Mouse (Mus musculus) forebrain, postnatal 0 days (tissue): Measurements from ENCODE around the gene Otulin. TPM values are rescaled to one million over a fixed set of nuclear protein-coding genes. Genes with fewer than 3 reads are reported as not detected.

Source experiments
- ATAC-seq: fragments of 200-750 bp; cut with Nextera tagmentation; 2 replicates; pipeline ENCODE4 v1.8.0; 2017; ENCODE audit warnings: mild to moderate bottlenecking, moderate library complexity
- DNase-seq: peaks from one replicate; pipeline ENCODE4 v3.0.0-alpha.2; 2015
- H3K27ac ChIP-seq: fragments of 300-500 bp; sonication (generic); 2 replicates; pipeline ENCODE4 v1.5.1; 2014; ENCODE audit warnings: low read depth, mild to moderate bottlenecking, antibody characterized with exemption, low read length, moderate library complexity, mixed read lengths
- H3K27me3 ChIP-seq: fragments of 300-500 bp; sonication (generic); 2 replicates; pipeline ENCODE4 v1.6.1; 2014; ENCODE audit warnings: mild to moderate bottlenecking, low read length, mixed read lengths; ENCODE audit not compliant: insufficient read depth
- H3K36me3 ChIP-seq: fragments of 300-500 bp; sonication (generic); 2 replicates; pipeline ENCODE4 v1.6.1; 2014; ENCODE audit warnings: mild to moderate bottlenecking, moderate library complexity; ENCODE audit not compliant: insufficient read depth
- H3K4me1 ChIP-seq: fragments of 300-500 bp; sonication (generic); 2 replicates; pipeline ENCODE4 v1.6.1; 2014; ENCODE audit warnings: antibody characterized with exemption; ENCODE audit not compliant: insufficient read depth
- H3K4me2 ChIP-seq: fragments of 300-500 bp; sonication (generic); 2 replicates; pipeline ENCODE4 v1.6.1; 2014; ENCODE audit warnings: low read depth, mild to moderate bottlenecking, moderate library complexity
- H3K4me3 ChIP-seq: fragments of 300-500 bp; sonication (generic); 2 replicates; pipeline ENCODE4 v1.5.1; 2014; ENCODE audit warnings: low read depth, low read length, mixed read lengths
- H3K9ac ChIP-seq: fragments of 300-500 bp; sonication (generic); 2 replicates; pipeline ENCODE4 v1.6.1; 2014; ENCODE audit warnings: mild to moderate bottlenecking
- H3K9me3 ChIP-seq: fragments of 300-500 bp; sonication (generic); 2 replicates; pipeline ENCODE4 v1.6.1; 2016; ENCODE audit warnings: low read length
- CTCF ChIP-seq: sonication (generic); IDR thresholded peaks from 2 replicates; pipeline ENCODE4 v1.5.1; 2016; ENCODE audit warnings: antibody characterized with exemption, control low read depth, low read depth
- WGBS: fragments of 180-500 bp; shearing (Covaris S2); extraction: QIAGEN DNeasy Blood & Tissue Kit; methylation state at CpG from one replicate; pipeline ENCODE4 v1.1.7; 2014; 5-methylcytosine and 5-hydroxymethylcytosine counted together
- polyA plus RNA-seq: library from polyadenylated mRNA; unstranded; fragments of >200 nt; fragmentation: Nextera tagmentation; extraction: Ambion mirVana; gene quantifications from 2 replicates; pipeline ENCODE4 v1.2.1, GENCODE M21; 2015
- total RNA-seq: library from RNA; depleted of rRNA; stranded (reverse); fragments of >200 nt; gene quantifications from 2 replicates; pipeline ENCODE4 v1.2.3, GENCODE M21; 2014; rRNA removed

Otulin gene
- total RNA-seq = 26.5 and 27.4 TPM in 2 replicates
- 25.1 and 28.5 TPM in 2 replicates for polyA plus RNA-seq

GRCm38 (mm10) chr15:27630601-27631383 lies at the start of gene Otulin:
TSS of gene Otulin (minus strand) at chr15:27630693.
- no peaks in the 10 kb centered on the region; the same call in 1 of the 2 replicates for H3K4me1 ChIP-seq
- ATAC-seq = peak; percentile 99
- no peaks in the 10 kb centered on the region for H3K9me3 ChIP-seq
- H3K27ac ChIP-seq = no peak within 1 kb of the TSS; the same call in 1 of the 2 replicates
- H3K4me2 ChIP-seq = peak within 1 kb of the TSS; percentile 81
- peak within 1 kb of the TSS; percentile 67 for H3K9ac ChIP-seq
- no peaks in the 10 kb centered on the region for H3K27me3 ChIP-seq
- 5% methylated on average over 55 of the region's 56 CpGs for WGBS
- H3K36me3 ChIP-seq = no peaks in the 10 kb centered on the region
- peak; percentile 98 for DNase-seq
- TF ChIP-seq CTCF = no peak
- H3K4me3 ChIP-seq = peak within 1 kb of the TSS; percentile 89

GRCm38 (mm10) chr15:27678511-27678910 lies 48.0 kb upstream of the Otulin start:
- no peak for ATAC-seq
- no peak for DNase-seq
- H3K27me3 ChIP-seq = no peaks in the 10 kb centered on the region; the same call in 1 of the 2 replicates
- H3K4me3 ChIP-seq = no peak overlapping the region
- no peaks in the 10 kb centered on the region for H3K9me3 ChIP-seq
- no peak overlapping the region for H3K27ac ChIP-seq
- H3K4me1 ChIP-seq = peaks cover 5% of the 10 kb centered on the region; the same call in 1 of the 2 replicates
- H3K36me3 ChIP-seq = no peaks in the 10 kb centered on the region
- TF ChIP-seq CTCF = no peak
- H3K4me2 ChIP-seq = no peak overlapping the region
- H3K9ac ChIP-seq = no peak overlapping the region
- WGBS = 87% methylated on average over 9 of the region's 9 CpGs

- Histone ChIP-seq H3K4me2 (no peak overlapping the region), H3K9me3 (no peaks in the 10 kb centered on the region), H3K27ac (no peak overlapping the region), H3K27me3 (no peaks in the 10 kb centered on the region; the same call in 1 of the 2 replicates), H3K4me3 (no peak overlapping the region), H3K4me1 (peaks cover 5% of the 10 kb centered on the region; the same call in 1 of the 2 replicates), H3K36me3 (no peaks in the 10 kb centered on the region), H3K9ac (no peak overlapping the region)
- ATAC-seq (no peak), DNase-seq (no peak)
- TF ChIP-seq CTCF = no peak
- 87% methylated on average over 6 of the region's 6 CpGs for WGBS
These were observed 47.3 kb upstream of the Otulin start for GRCm38 (mm10) chr15:27677801-27678200.

- no peak overlapping the region for H3K4me2 ChIP-seq
- H3K9ac ChIP-seq = no peak overlapping the region
- DNase-seq (no peak), ATAC-seq (no peak)
- no peak for TF ChIP-seq CTCF
- no peaks in the 10 kb centered on the region for H3K9me3 ChIP-seq
- H3K27ac ChIP-seq = no peak overlapping the region
- WGBS = 45% methylated on average over 9 of the region's 9 CpGs
- H3K36me3 ChIP-seq = no peaks in the 10 kb centered on the region
- H3K4me3 ChIP-seq = no peak overlapping the region
- no peaks in the 10 kb centered on the region; the same call in 1 of the 2 replicates for H3K27me3 ChIP-seq
- H3K4me1 ChIP-seq = peaks cover 5% of the 10 kb centered on the region; the same call in 1 of the 2 replicates
These were observed 45.7 kb upstream of the Otulin start for GRCm38 (mm10) chr15:27676211-27676610.

GRCm38 (mm10) chr15:27675122-27675521 lies 44.6 kb upstream of the Otulin start:
- Histone ChIP-seq H3K9me3 (no peaks in the 10 kb centered on the region), H3K36me3 (no peaks in the 10 kb centered on the region), H3K4me3 (no peak overlapping the region), H3K4me2 (no peak overlapping the region), H3K27ac (no peak overlapping the region), H3K27me3 (no peaks in the 10 kb centered on the region; the same call in 1 of the 2 replicates), H3K9ac (no peak overlapping the region), H3K4me1 (no peaks in the 10 kb centered on the region)
- WGBS = 97% methylated on average over 7 of the region's 7 CpGs
- ATAC-seq (no peak), DNase-seq (no peak)
- no peak for TF ChIP-seq CTCF

- Histone ChIP-seq H3K36me3 (no peaks in the 10 kb centered on the region), H3K27me3 (no peaks in the 10 kb centered on the region), H3K4me3 (no peak overlapping the region), H3K4me2 (no peak overlapping the region), H3K9me3 (no peaks in the 10 kb centered on the region), H3K9ac (no peak overlapping the region), H3K4me1 (no peaks in the 10 kb centered on the region), H3K27ac (no peak overlapping the region)
- WGBS = 89% methylated on average over 6 of the region's 6 CpGs
- TF ChIP-seq CTCF = no peak
- DNase-seq (no peak), ATAC-seq (no peak)
These were observed 43.5 kb upstream of the Otulin start for GRCm38 (mm10) chr15:27674041-27674440.

- Histone ChIP-seq H3K4me1 (no peaks in the 10 kb centered on the region), H3K4me3 (no peak overlapping the region), H3K36me3 (no peaks in the 10 kb centered on the region), H3K27ac (no peak overlapping the region), H3K4me2 (no peak overlapping the region), H3K27me3 (no peaks in the 10 kb centered on the region), H3K9me3 (no peaks in the 10 kb centered on the region), H3K9ac (no peak overlapping the region)
- no peak for TF ChIP-seq CTCF
- 91% methylated on average over 6 of the region's 6 CpGs for WGBS
- ATAC-seq (no peak), DNase-seq (no peak)
These were observed 42.7 kb upstream of the Otulin start for GRCm38 (mm10) chr15:27673151-27673550.
